Mouse (Mus musculus): Measurements from ENCODE around the gene Trpc3. TPM values are rescaled to one million over a fixed set of nuclear protein-coding genes. Genes with fewer than 3 reads are reported as not detected.

Gene Trpc3
- 1.1 TPM for polyA plus RNA-seq (2014; fragmentation: Illumina TruSeq; extraction: RNeasy Lipid Tissue Mini Kit (QIAGEN cat#74804); ENCODE audit: low read depth, low replicate concordance)

DNA sequence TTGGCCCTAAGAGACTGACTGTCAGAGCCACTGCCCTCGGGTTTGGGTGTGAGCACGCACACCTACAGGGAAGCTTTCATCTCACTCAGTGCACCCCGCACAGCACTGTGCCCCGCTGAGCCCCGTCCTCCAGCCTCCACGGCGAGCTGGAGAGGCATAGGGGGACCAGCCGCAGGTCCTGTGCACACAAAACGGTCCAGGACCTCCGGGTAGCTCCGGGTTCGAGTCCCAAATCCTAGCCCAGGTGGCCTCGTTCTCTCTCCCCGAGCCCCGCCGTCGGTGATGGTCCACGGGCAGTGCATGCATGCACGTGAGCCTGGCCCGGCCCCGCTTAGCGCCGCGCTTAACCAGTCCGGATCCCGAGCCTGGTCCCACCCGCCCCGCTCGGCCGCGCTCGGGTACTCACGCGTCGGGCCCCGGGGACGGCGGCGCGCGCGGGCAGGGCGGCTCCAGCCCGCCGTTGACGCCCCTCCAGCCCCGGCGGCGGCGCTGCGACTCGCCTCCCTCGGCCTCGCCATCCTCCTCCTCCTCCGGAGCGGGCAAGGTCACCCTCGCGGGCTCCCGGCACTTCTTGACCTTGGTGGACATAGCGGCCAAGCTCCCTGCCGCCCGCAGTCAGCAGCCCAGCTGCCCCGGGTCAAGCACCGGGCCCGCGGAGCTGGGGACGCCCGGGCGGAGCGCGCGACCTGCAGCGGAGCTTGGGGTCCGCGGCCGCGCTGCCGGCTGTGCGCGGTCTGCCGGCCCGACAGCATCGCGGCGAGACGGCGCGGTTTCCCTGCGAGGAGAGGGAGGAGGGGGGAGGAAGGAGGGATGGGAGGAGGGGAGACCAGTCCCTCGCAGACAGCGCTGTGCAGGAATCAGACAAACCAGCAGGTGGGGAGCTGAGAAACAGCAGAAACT, at the start of gene Trpc3:
Gene Trpc3 (minus strand): TSS at position 776 of the 900 bp plus-strand sequence.

GRCm38 (mm10) chr3:36613202-36613907, 76.6 kb downstream of the Trpc3 start, which contains the start of gene Bbs7:
Gene Bbs7 (minus strand): TSS chr3:36613477.

GRCm38 (mm10) chr3:36571827-36572378, 118.1 kb downstream of the Trpc3 start, which contains the start of gene Ccna2:
Gene Ccna2 (minus strand): TSS chr3:36572150.

Other genes starting within 250 kb of the Trpc3 start
- gene Anxa5, start 214.3 kb downstream of the Trpc3 start, polyA plus RNA-seq (2014; fragmentation: Illumina TruSeq; extraction: RNeasy Lipid Tissue Mini Kit (QIAGEN cat#74804); ENCODE audit: low read depth, low replicate concordance), result 16.8 TPM
- gene 1810062G17Rik, start 214.2 kb downstream of the Trpc3 start, polyA plus RNA-seq (2014; fragmentation: Illumina TruSeq; extraction: RNeasy Lipid Tissue Mini Kit (QIAGEN cat#74804); ENCODE audit: low read depth, low replicate concordance), result not detected
- 0.18 TPM for gene Gm11549, start 168.4 kb downstream of the Trpc3 start, polyA plus RNA-seq (2014; fragmentation: Illumina TruSeq; extraction: RNeasy Lipid Tissue Mini Kit (QIAGEN cat#74804); ENCODE audit: low read depth, low replicate concordance)
- gene Exosc9, start 137.6 kb downstream of the Trpc3 start, polyA plus RNA-seq (2014; fragmentation: Illumina TruSeq; extraction: RNeasy Lipid Tissue Mini Kit (QIAGEN cat#74804); ENCODE audit: low read depth, low replicate concordance), result 90.7 TPM
- gene Ccna2, start 118.0 kb downstream of the Trpc3 start, polyA plus RNA-seq (2014; fragmentation: Illumina TruSeq; extraction: RNeasy Lipid Tissue Mini Kit (QIAGEN cat#74804); ENCODE audit: low read depth, low replicate concordance), result 16.4 TPM
- 127 TPM for gene Bbs7, start 76.7 kb downstream of the Trpc3 start, polyA plus RNA-seq (2014; fragmentation: Illumina TruSeq; extraction: RNeasy Lipid Tissue Mini Kit (QIAGEN cat#74804); ENCODE audit: low read depth, low replicate concordance)
- gene 4932438A13Rik, start 172.9 kb upstream of the Trpc3 start, polyA plus RNA-seq (2014; fragmentation: Illumina TruSeq; extraction: RNeasy Lipid Tissue Mini Kit (QIAGEN cat#74804); ENCODE audit: low read depth, low replicate concordance), result 249 TPM

Data from testis, adult 10 weeks (tissue).